Comparison of ENCODE assay signal across 11 mouse cellular contexts in genomic region chr1:166255091-166255490, GRCm38 (mm10). TPM values are rescaled to one million over a fixed set of nuclear protein-coding genes. Genes with fewer than 3 reads are reported as not detected.
DNase-seq lines count a peak whose midpoint lies in the region; ATAC-seq and TF ChIP-seq lines count a peak whose summit lies in the region.
"Had no signal": no experiment of that assay in that cellular context is flagged by ENCODE, and none has a peak within 500 bp of the region (broad histone marks: within the 10 kb centered on the region; RNA-seq: fewer than 3 reads in every experiment).

No protein-coding gene starts in this region.

- no peak for TF ChIP-seq CTCF in layer of hippocampus, adult 2 months (conservative IDR thresholded peaks at IDR 0.05)
- TF ChIP-seq CTCF in hindbrain, postnatal 0 days (IDR thresholded peaks at IDR 0.05; ENCODE audit: low read depth), result no peak

- H3K4me2 ChIP-seq in forebrain, embryonic 14.5 days (ENCODE audit: low read length), result peak overlapping the region; percentile 79
- H3K4me2 ChIP-seq in hindbrain, postnatal 0 days (ENCODE audit: low read depth, low read length), result peak overlapping the region; percentile 80
- peak overlapping the region; percentile 91 for H3K4me2 ChIP-seq in neural tube, embryonic 15.5 days

- DNase-seq in layer of hippocampus, adult 2 months (ENCODE audit: low spot score in 2 of 2), result no peak
- DNase-seq in layer of hippocampus, adult 18-20 months (ENCODE audit: low spot score in 2 of 2), result no peak
- DNase-seq in forebrain, embryonic 14.5 days (ENCODE audit: low spot score), result no peak
- no peak for DNase-seq in hindbrain, postnatal 0 days (ENCODE audit: low spot score)
- no peak for DNase-seq in thymus, postnatal 14 days
- no peak for DNase-seq in embryo, embryonic 9.5 days (ENCODE audit: extremely low spot score)
- DNase-seq: cerebellum, adult 11 months had no signal

- no peaks in the 10 kb centered on the region for H3K36me3 ChIP-seq in forebrain, embryonic 14.5 days (ENCODE audit: control insufficient read depth, insufficient read depth, low read length)
- H3K36me3 ChIP-seq in hindbrain, postnatal 0 days (ENCODE audit: insufficient read depth, low read length), result no peaks in the 10 kb centered on the region
- no peaks in the 10 kb centered on the region for H3K36me3 ChIP-seq in neural tube, embryonic 15.5 days

- H3K4me3 ChIP-seq in layer of hippocampus, adult 2 months, result peak overlapping the region; percentile 66
- H3K4me3 ChIP-seq in forebrain, embryonic 14.5 days (ENCODE audit: low read depth, low read length), result peak overlapping the region; percentile 44
- H3K4me3 ChIP-seq in hindbrain, postnatal 0 days (ENCODE audit: low read length), result peak overlapping the region; percentile 58
- H3K4me3 ChIP-seq in neural tube, embryonic 15.5 days (replicated peaks), result peak overlapping the region; percentile 60

- 9% methylated on average over 8 of the region's 8 CpGs for WGBS in forebrain, embryonic 14.5 days
- WGBS in hindbrain, postnatal 0 days, result 20% methylated on average over 8 of the region's 8 CpGs
- WGBS in neural tube, embryonic 15.5 days, result 16% methylated on average over 8 of the region's 8 CpGs

- H3K27ac ChIP-seq in layer of hippocampus, adult 2 months, result peak overlapping the region; percentile 90
- peak overlapping the region; percentile 50; the same call in 1 of the 2 replicates for H3K27ac ChIP-seq in forebrain, embryonic 14.5 days (ENCODE audit: low read depth, low read length)
- 0 out of 2 replicates have a peak overlapping the region, but pooled peaks have one; percentile 20 for H3K27ac ChIP-seq in hindbrain, postnatal 0 days
- no peak overlapping the region for H3K27ac ChIP-seq in neural tube, embryonic 15.5 days (replicated peaks)

- H3K4me1 ChIP-seq in forebrain, embryonic 14.5 days (ENCODE audit: control insufficient read depth, insufficient read depth, low read length), result peaks cover 25% of the 10 kb centered on the region
- peaks cover 11% of the 10 kb centered on the region; the same call in 1 of the 2 replicates for H3K4me1 ChIP-seq in hindbrain, postnatal 0 days (ENCODE audit: insufficient read depth, low read length)
- H3K4me1 ChIP-seq in neural tube, embryonic 15.5 days, result peaks cover 23% of the 10 kb centered on the region

- no peaks in the 10 kb centered on the region for H3K27me3 ChIP-seq in forebrain, embryonic 14.5 days (replicated peaks; ENCODE audit: control insufficient read depth, insufficient read depth, low read length)
- no peaks in the 10 kb centered on the region for H3K27me3 ChIP-seq in hindbrain, postnatal 0 days (ENCODE audit: insufficient read depth, low read length)
- 0 out of 2 replicates have a peak, but pooled peaks cover 8% of the 10 kb centered on the region for H3K27me3 ChIP-seq in neural tube, embryonic 15.5 days (replicated peaks)

- no peaks in the 10 kb centered on the region for H3K9me3 ChIP-seq in forebrain, embryonic 14.5 days (replicated peaks; ENCODE audit: control insufficient read depth, low read length)
- no peaks in the 10 kb centered on the region for H3K9me3 ChIP-seq in hindbrain, postnatal 0 days (ENCODE audit: low read length)
- H3K9me3 ChIP-seq in neural tube, embryonic 15.5 days (replicated peaks), result no peaks in the 10 kb centered on the region

- ATAC-seq in forebrain, embryonic 14.5 days, result no peak
- ATAC-seq in hindbrain, postnatal 0 days, result no peak
- ATAC-seq in neural tube, embryonic 15.5 days (ENCODE audit: low FRiP score), result no peak

- peak overlapping the region; percentile 75 for H3K9ac ChIP-seq in forebrain, embryonic 14.5 days (ENCODE audit: low read length)
- peak overlapping the region; percentile 10; the same call in 1 of the 2 replicates for H3K9ac ChIP-seq in hindbrain, postnatal 0 days (replicated peaks; ENCODE audit: low read length)
- H3K9ac ChIP-seq in neural tube, embryonic 15.5 days (replicated peaks), result no peak overlapping the region

RNA-seq across cellular contexts. Expression of gene Ildr2, which starts 1.2 kb away (rescaled TPM):
- total RNA-seq in layer of hippocampus, adult 2 months (2021), result 10 to 100 TPM; 71.5 to 73.6 TPM
- 10 to 100 TPM; 70.4 to 71.6 TPM for total RNA-seq in layer of hippocampus, adult 18-20 months (2021)
- polyA plus RNA-seq in forebrain, embryonic 14.5 days (2014; fragmentation: Nextera tagmentation; extraction: Ambion mirVana), result 2.6 TPM in 2 replicates
- total RNA-seq in hindbrain, postnatal 0 days (2014; rRNA removed), result 23.0 and 25.8 TPM in 2 replicates
- 5.3 and 5.9 TPM in 2 replicates for polyA plus RNA-seq in hindbrain, postnatal 0 days (2015; fragmentation: Nextera tagmentation; extraction: Ambion mirVana)
- 2.8 and 3.0 TPM in 2 replicates for polyA plus RNA-seq in neural tube, embryonic 15.5 days (2015; fragmentation: Nextera tagmentation; extraction: Ambion mirVana)

RNA-seq across cellular contexts. Expression of gene Mael, which starts 16.5 kb away (rescaled TPM):
- total RNA-seq in layer of hippocampus, adult 2 months (2021), result not detected
- total RNA-seq in layer of hippocampus, adult 18-20 months (2021), result not detected
- not detected in 2 replicates for polyA plus RNA-seq in forebrain, embryonic 14.5 days (2014; fragmentation: Nextera tagmentation; extraction: Ambion mirVana)
- not detected in 2 replicates for total RNA-seq in hindbrain, postnatal 0 days (2014; rRNA removed)
- 0.21 and 0.26 TPM in 2 replicates for polyA plus RNA-seq in hindbrain, postnatal 0 days (2015; fragmentation: Nextera tagmentation; extraction: Ambion mirVana)
- polyA plus RNA-seq in neural tube, embryonic 15.5 days (2015; fragmentation: Nextera tagmentation; extraction: Ambion mirVana), result 0.22 TPM in 1 of 2 replicates, not detected in the other
- total RNA-seq: adrenal gland, adult 18-20 months had no signal
- polyA plus RNA-seq: heart, postnatal 0 days; lung, embryonic 16.5 days had no signal
